Mouse (Mus musculus): ENCODE measurements around the gene Etv5.

The Etv5 gene

DNA sequence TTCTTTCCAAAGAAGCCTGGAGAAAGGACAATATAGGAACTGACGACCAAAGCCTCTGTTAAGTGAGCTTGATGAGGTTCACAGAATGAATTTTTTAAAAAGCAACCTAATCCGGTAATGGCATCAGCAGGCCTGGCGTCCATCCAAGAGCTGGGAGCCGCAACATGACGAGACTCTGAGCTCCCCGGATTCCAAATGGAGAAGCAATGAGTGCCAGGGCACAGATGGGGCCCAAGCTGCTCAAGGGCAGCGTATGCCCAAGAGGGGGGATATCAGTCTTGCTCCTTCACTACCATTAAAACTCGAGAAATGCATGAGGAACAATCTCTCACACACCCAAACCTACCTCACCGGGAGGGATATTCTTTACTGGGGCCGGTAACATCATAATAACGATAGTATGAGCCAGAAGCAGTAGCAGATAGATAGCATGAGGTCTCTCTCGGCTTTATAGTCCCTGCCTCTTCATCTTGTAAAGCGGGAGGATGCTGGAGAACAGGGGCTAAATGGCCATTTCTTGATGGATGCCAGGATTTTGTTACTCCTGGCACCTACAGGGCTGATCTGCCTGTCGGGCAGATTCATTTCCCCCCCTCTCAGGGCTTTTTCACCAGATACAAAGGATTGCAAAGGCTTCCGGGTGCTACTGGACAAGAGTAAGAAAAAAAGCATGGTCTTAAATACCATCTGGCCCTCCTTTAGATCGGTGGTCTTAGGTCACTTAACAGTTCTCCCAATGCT is 9.1 kb downstream of the Etv5 start:
- DNase-seq (ENCODE audit: low spot score in 2 of 2): peak; percentile 54 to 81

DNA sequence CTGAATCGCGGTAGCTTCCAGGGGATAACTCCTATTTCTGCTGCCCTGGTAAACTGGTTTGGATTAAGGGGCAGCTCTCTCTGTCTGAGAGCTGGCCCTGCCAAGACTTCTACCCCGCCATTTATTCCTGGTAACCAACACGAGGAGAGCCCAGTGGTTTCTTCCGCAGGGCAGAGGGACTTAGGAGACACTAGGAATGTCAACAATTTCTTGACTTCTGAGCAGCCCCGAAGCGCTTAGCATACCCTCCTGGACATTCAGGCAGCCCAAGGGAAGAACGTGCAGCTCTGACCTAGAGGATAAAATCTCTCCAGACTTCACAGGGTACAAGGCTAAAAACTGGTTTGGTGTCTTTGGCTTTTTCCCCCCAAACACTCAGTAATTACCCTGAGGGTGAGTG is 10.1 kb downstream of the Etv5 start:
- DNase-seq (ENCODE audit: low spot score in 2 of 2): peak in 1 of 2 experiments; percentile 11

DNA sequence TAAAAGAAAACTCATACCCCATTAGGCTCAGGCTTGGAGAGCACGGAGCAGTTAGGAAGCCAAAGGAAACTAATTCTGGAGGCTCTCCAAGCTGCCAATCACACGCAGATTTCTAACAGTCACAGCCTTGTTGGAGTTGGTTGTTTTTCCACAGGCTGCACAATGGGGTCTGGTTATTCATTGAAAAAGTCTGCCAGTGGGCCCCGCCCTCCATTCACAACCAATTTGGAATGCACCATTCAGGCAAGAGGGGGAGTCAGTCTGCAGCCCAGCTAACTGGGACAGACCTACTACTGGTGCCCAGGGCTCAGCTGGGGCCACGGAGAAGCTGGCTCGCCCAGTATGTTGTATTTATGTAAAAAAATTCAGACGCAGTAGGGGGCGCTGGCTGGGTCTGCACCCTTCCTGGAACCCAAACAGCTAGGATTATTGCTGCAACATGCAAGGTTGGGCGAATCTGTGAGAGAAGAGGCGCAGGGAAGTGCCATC is 10.6 kb downstream of the Etv5 start:
- DNase-seq (ENCODE audit: low spot score in 2 of 2): peak; percentile 64 to 85

DNA sequence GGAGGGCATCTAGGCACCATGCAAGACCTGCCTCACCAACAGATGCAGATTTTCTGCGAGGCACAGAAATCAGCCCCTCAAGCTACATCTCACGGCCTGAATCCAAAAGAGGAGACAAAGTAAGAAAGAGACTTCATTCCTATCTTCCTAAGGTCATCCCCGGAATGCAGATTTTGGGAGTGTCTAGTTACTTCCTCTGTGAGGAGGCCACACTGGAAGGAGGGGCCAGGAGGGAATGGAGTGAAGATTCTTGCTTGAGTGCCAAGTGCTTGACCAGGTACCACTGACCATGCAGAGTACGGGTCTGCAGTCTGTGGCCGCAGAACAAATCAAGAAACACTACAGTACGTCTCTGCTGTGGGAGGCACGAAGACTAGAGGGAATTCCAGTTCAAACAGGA is 12.7 kb downstream of the Etv5 start:
- no peak for DNase-seq (ENCODE audit: low spot score in 2 of 2)

DNA sequence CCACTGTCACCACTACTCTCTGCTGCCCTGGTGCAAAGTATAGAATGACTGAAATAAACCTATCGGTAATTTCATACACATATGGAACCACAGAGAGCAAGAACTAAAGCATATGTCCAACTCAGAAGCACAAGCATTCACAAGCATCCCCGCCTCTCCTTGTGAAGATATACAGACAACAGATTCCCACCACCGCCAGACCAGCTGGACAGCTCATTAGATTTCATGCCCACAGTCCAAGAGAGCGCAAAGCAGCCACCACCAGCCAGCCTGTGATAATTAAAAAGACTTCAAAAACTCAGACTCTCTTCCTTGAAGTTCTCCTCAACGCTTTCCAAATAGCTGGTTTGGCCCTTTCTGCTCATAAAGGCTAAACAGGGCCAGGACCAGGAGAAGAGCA is 17.3 kb downstream of the Etv5 start:
- no peak for DNase-seq (ENCODE audit: low spot score in 2 of 2)

DNA sequence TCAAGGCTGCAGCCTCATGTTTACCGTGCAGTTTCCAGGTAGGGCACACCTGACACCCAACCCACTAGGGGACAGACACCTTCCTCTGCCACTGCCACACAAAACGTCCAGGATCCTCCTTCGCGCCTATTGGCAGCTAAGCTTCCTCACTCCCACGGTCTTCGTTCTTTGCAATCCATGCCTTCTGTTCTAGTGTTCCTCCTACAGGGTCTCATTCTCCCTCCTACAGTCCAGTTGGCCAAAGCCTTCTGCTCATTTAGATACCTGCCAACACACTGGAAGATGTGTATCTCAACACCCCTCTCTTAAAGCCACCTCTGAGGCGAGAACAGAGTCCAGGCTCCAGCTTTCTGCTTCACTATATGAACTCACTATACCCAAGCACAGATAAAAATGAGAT is 21.6 kb downstream of the Etv5 start:
- DNase-seq (ENCODE audit: low spot score in 2 of 2): no peak

DNA sequence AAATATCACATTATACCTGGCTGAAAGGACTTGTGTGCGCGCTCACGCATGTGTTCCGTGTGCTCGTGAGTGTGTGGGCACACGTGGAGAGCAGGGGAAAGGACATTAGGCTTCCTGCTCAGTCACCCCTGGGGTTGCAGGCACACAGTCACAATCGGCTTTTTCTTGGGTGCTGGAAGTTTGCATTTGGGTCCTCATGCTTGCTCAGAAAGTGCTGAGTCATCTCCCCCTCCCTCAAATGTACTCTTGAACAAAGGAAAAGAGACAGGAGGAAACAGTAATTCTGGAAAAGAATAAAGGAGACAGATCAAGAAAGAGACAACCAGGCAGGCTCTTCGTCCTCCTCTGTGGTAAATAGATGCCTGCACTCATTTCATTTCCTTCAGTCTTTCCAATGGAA is 22.5 kb downstream of the Etv5 start:
- no peak for DNase-seq (ENCODE audit: low spot score in 2 of 2)

DNA sequence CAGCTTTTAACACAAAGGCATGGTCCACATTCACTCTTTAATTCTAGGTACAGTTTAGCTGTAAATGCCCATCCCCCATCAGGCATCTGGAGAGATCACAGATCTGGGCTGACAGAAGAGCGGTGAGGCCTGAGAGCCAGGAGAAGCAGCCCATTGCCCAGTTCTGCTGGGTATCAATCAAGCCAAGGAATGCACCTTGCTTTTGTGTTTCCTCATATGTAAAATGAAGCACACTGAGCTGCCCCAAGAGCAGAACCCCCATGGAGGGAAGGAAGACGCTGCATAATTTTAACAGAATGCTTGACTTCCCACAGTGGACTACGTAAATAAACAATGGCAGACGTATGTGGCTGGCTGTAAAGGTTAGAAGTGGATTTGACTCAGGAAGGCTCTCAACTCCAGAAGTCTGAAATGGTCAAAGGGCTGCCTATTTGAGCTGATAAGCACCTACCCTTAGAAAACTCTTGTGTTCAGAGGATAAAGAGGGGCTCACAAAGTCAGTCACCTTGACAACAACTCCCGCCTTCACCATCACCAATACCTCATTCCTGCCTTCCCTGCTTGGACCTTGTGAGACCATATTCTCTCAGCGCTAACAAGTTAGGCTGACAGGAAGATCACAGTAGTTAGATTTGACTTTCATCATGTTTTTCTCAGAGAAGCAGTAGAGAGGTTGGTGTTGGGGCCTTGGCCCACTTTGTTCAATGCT is 23.2 kb downstream of the Etv5 start:
- no peak for DNase-seq (ENCODE audit: low spot score in 2 of 2)

DNA sequence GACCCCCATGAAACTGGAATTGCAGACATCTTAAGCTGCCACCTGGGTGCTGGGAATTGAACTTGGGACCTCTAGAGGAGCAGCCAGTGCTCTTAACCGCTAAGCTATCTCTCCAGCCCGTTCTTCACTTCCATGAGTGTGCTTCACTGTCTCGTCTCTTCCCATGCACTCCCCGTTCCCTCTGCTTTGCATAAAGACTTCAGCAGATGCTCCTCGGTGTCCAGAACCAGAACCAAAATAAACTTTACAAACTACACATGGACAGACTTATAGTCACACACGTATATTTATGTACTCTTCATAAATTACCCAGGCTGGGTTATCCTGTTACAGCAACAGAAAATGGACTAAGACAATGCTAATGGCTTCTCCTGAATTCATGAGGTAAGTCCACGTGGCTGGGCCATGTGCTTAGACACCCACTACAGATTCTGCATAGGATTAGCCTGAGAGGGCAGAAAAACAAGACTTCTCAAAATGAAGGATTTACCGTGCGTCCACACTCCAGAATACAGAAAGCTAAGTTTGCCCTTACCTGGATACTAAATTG is 25.2 kb downstream of the Etv5 start:
- DNase-seq (ENCODE audit: low spot score in 2 of 2): no peak

DNA sequence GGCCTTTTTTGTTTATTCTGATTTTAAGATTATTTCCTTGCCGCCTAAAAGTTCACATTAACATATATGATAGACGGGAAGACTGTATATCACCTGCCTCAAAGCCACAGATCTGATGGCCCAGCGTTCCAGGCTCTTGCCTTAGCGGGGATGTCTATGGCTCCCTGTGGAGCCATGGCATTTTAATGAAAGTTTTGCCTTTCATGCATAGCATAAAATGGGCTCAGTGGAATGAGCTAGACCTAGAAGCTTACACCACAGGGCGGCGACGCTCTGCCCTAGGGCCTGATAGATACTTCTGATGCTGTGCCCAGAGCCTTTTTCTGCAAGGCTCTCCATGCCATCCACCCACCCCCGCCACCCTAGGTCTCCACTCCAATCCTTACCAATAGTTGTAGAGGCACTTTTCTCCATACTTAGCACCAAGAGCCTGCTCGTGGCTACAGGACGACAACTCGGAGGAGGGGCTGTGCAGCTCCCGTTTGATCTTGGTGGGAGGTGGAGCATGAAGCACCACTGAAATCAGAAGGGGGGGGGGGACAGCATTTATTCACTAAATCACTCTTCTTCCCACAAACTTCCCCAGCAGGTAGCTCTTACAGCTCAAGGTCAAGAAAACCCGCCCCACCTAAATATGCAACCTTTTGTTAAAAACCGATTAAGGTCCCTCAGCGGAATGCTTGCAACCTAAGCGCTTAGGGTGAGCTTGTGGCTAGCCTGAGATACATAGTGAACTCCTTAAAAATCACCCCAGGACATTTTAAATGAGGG is 26.9 kb downstream of the Etv5 start:
- no peak for DNase-seq (ENCODE audit: low spot score in 2 of 2)

DNA sequence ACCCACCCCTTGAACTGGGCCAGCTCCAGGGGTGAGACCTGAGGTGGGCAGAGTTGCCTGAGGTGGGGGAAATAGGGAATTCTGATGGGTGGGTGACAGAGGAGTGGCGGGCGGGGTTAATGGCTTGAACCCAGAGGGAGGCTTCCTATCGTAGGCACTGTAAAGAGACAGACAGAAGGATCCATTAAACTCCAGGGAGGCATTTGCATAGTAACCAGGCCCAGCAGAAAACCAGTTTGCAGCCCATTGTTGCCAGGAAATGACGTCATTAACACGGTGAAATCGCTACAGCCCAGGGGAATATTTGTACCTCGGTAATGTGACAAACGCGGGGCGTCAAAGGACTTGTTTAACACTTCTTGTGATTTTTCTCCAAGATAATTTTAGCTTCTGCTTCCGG is 27.8 kb downstream of the Etv5 start:
- no peak for DNase-seq (ENCODE audit: low spot score in 2 of 2)

DNA sequence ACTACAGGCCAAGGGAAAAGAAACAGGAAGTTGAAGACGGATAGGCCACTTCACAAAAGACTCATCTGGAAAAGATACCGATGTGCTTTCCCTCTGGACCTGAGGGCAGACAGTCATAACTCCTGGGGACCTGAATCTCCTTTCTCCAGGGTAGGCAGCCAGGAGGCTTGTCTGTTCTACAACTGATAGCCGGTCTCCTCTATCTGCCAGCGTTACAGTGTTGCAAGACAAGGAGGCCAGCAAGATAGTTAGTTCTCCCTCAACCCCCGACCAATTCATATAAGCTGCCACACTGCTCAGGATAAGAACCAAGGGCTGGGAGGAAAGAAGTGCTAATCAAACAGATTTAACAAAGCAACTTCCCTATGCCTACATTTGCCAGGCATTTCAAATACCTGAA is 29.5 kb downstream of the Etv5 start:
- DNase-seq (ENCODE audit: low spot score in 2 of 2): no peak

DNA sequence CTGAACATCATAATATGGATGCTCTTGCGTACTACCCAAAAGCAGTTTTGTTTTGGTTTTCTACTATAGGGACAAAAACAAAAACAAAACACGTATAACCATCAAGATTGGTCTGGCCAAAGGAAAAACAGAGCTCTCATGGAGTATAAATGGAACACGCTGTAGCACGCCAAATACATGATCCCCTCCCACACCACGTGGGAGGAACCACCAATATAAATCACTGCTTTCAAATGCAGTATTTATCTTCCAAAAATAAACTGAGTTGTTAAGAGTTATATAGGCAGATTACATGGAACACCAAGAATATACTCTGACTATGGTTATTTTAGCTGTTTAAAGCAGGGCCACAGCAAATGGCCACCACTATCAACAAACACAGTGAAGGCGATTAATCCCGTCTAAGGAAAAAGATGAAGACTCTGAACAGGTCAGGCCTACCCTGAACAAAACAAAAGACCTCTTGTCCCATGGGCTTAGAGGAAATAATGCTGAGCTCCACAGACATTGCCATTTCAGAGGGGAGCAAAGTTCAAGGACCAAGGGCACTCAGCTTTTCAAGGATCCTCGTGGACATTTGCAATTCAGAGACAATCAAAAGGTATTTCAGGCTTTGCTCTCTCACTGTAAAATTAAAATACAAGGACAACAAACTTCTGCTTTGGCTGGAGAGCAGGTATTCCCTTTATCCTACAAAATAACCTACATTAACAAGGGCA is 30.7 kb downstream of the Etv5 start:
- DNase-seq (ENCODE audit: low spot score in 2 of 2): no peak

DNA sequence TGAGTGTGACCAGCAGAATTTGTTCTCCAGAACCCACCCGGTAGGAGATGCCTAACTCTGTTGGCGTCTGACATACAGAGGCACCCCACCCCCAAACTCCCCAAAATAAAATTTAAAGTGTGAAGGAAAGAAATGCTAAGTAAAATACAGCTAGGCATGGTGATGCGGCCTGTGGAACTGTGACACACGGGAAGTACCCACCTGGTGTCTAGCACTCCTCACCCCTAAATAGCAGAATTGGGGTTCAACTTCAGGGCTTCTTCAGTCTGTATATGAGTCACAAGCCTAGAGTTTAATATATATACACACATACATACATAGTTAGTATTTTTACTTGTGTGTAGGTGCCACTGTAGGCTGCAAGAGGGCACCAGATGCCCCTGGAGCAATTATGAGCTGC is 32.8 kb downstream of the Etv5 start:
- DNase-seq (ENCODE audit: low spot score in 2 of 2): no peak

DNA sequence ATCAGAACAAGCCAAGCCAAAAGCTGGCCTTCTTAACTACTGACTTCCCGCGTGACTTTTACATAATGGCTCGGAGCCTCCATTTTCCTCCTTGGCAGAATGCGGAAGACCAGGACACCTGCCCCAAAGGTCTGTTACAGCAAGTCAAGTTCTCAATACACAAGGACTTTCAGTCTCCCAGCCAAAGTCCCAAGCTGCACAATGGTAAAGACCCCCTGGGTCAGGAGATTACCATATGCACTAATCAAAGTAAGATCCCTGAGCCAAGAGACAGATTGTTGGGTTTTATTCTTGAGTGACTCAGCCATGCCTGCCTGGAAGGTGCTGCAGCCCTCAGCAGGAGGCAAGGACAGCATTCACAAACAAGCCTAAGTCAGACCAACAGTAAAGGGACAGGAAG is 33.5 kb downstream of the Etv5 start:
- peak in 1 of 2 experiments; percentile 16 for DNase-seq (ENCODE audit: low spot score in 2 of 2)

DNA sequence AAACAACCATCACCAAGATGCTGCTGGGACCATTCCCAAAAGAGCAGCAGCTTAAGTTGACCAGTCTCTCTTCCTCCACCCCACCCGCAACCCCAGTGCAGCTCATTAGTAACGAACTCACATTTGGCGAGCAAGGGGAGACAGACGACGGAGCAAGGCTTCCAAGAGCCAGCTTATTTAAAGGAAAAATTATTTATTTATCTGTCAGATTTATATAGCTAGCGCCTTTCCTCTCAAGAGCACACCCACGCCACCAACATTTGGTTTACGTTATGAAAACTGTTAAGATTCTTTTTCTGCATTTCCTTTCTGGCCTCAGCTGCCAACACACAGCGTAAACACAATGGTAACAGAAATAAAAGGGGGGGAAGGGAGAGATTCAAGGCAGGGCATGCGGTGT is 34.0 kb downstream of the Etv5 start:
- DNase-seq (ENCODE audit: low spot score in 2 of 2): no peak

DNA sequence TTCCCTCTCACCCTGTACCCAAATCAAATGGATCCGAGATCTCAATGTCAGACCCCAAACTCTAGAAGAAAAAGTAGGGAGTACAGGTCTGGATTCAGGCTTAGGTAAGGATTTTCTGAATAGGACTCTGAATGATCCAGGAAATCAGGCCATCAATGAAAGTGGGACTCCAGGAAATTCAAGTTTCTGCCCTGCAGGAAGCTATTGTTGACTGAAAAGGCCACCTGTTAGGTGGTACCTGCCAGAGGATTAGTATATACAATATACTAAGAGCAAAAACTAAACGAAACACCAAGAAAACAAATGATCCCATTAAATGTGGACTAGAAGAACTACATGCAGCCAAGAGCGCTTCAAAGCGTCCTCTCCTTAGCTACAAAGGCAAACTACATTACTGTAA is 35.8 kb downstream of the Etv5 start:
- no peak for DNase-seq (ENCODE audit: low spot score in 2 of 2)

DNA sequence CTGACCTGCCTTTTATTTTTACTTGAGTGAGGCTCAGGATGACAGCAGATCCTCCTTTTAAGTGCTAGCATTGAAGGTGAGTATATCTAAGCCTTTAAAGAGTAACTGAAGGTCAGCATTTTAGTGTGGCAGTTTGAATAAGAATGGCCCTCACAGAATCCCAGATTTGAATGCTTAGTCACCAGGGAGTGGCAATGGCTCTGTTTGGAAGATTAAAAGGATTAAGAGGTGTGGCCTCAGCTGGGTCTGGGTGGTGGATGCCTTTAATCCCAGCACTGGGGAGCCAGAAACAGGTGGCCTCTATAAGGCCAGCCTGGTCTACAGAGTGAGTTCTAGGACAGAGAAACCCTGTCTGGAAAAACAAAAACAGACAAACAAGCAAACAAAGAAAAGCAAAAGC is 36.9 kb downstream of the Etv5 start:
- no peak for DNase-seq (ENCODE audit: low spot score in 2 of 2)

DNA sequence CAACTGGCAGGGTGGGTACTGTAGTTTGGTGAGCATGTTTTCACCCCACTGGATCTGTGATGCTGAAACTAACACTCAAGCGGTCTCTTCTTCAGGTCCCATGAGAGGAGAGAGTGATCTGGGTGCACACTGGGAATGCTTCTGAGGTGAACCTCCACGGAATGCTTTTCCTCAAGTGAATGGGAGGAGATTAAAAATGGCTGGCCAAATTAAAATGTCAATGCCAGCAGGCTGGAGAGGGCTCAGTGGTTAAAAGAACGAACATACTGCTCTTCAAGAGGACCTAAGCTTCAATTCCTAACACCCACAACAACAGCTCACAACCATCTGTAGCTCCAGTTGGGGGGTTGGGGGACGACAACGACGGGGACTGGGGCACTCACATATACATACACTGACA is 39.3 kb downstream of the Etv5 start:
- no peak for DNase-seq (ENCODE audit: low spot score in 2 of 2)

DNA sequence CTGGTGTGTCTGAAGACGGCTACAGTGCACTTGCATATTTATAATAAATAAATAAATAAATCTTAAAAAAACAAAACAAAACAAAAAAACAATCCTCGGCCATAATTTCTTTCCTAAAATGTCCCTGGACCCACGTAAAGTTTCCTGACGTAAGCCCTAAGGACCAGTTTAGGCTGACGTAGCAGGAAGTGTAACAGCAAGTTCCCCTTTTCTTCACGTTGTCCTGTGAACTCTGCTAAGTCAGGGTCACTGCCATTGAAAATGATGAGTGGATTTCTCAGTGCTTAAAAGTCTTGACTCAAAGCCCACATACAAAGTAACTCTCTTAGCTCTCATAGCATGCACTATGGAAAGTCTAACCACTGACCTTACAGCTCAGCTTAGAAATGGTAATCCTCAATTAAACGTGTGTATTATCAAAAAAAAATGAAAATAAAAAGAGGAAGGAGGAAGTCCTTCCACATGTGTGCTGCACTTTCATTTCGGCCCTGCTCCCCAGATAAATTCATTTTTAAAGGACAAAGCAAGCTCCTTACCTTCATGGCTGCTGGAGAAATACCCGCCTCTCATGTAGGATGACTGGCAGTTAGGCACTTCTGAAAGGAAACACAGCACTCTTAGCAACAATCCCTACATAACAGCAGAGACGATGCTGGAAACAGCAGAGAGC is 40.6 kb downstream of the Etv5 start:
- DNase-seq (ENCODE audit: low spot score in 2 of 2): no peak

DNA sequence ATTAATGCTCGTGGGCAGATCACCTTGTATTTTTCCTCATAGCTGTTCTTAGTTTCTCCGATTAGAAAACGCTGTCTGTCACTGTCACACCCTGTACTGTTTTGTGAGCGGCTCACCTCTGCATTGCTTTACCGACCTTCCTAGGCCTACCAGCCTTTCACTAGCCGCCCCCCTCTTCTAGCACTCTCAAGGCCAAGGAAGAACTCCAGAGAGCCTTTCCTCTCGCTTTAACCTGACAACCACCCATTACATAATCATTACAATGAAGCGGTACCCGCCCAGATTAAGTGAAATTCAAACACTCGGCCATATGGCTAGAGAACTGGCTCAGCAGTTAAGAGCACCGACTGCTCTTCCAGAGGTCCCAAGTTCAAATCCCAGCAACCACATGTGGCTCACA is 41.2 kb downstream of the Etv5 start:
- no peak for DNase-seq (ENCODE audit: low spot score in 2 of 2)
